Mouse (Mus musculus): Measurements from ENCODE around the gene Gpr18.

DNA sequence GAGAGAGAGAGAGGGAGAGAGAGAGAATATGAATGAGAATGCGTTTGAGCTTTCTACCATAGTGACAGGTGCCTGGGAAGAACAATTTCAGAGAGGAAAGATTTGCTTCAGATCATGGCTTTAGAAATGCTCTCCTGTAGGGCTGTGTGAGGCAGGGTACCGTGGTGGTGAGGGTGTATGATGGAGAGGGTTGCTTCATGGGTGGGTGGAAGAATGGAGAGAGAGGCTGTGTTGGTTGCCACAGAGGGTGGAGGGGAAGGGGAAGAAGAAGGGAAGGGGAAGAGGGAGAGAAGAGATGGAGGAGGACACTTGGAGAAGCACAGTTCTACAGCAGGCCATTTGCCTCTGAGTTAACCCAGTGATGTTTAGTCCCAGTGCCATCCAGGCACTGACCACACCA lies 17.8 kb downstream of the Gpr18 start:
- TF ChIP-seq CTCF (IDR thresholded peaks at IDR 0.05; ENCODE audit: extremely low read depth, insufficient read depth, insufficient read length, insufficient replicate concordance) = no peak
- TF ChIP-seq POLR2A (IDR thresholded peaks at IDR 0.05; ENCODE audit: low read depth, low read length) = no peak
